Mouse (Mus musculus) liver, embryonic 16.5 days (tissue): Measurements from ENCODE around the gene Ap1s3. TPM values are rescaled to one million over a fixed set of nuclear protein-coding genes. Genes with fewer than 3 reads are reported as not detected.

Experiments used
- ATAC-seq: fragments of 200-750 bp; cut with Nextera tagmentation; 2 replicates; pipeline ENCODE4 v1.8.0; 2017; ENCODE audit warnings: low read depth, mild to moderate bottlenecking, moderate number of reproducible peaks, moderate library complexity
- H3K27ac ChIP-seq: fragments of 300-500 bp; sonication (generic); 2 replicates; pipeline ENCODE4 v1.5.1; 2014; ENCODE audit warnings: mild to moderate bottlenecking, low read length
- H3K27me3 ChIP-seq: fragments of 300-500 bp; sonication (generic); 2 replicates; pipeline ENCODE4 v1.6.1; 2014; ENCODE audit warnings: low read depth, low read length, mixed read lengths; ENCODE audit not compliant: control insufficient read depth, insufficient read depth
- H3K36me3 ChIP-seq: fragments of 300-500 bp; sonication (generic); 2 replicates; pipeline ENCODE4 v1.6.1; 2014; ENCODE audit warnings: mild to moderate bottlenecking; ENCODE audit not compliant: control insufficient read depth, insufficient read depth
- H3K4me1 ChIP-seq: fragments of 300-500 bp; sonication (generic); 2 replicates; pipeline ENCODE4 v1.6.1; 2014; ENCODE audit warnings: low read depth, low read length, mixed read lengths; ENCODE audit not compliant: control insufficient read depth
- H3K4me2 ChIP-seq: fragments of 300-500 bp; sonication (generic); 2 replicates; pipeline ENCODE4 v1.6.1; 2014; ENCODE audit warnings: low read depth, low read length, mixed read lengths
- H3K4me3 ChIP-seq: fragments of 300-500 bp; sonication (generic); 2 replicates; pipeline ENCODE4 v1.5.1; 2014; ENCODE audit warnings: low read depth, mild to moderate bottlenecking, low read length
- H3K9ac ChIP-seq: fragments of 300-500 bp; sonication (generic); 2 replicates; pipeline ENCODE4 v1.6.1; 2014; ENCODE audit warnings: low read depth, low read length
- H3K9me3 ChIP-seq: fragments of 300-500 bp; sonication (generic); replicated peaks from 2 replicates; pipeline ENCODE4 v1.6.1; 2016; ENCODE audit warnings: low read length; ENCODE audit not compliant: control insufficient read depth
- WGBS: fragments of 180-500 bp; shearing (Covaris S2); extraction: QIAGEN DNeasy Blood & Tissue Kit; methylation state at CpG from one replicate; pipeline ENCODE4 v1.1.7; 2014; ENCODE audit not compliant: insufficient replicate concordance; 5-methylcytosine and 5-hydroxymethylcytosine counted together
- polyA plus RNA-seq: library from polyadenylated mRNA; unstranded; fragments of >200 nt; fragmentation: Nextera tagmentation; extraction: Ambion mirVana; gene quantifications from 2 replicates; pipeline ENCODE4 v1.2.1, GENCODE M21; 2015

The Ap1s3 gene
- 0.08 and 0.17 TPM in 2 replicates for polyA plus RNA-seq

- H3K9me3 ChIP-seq, result no peaks in the 10 kb centered on the region
- H3K36me3 ChIP-seq, result no peaks in the 10 kb centered on the region
- peak within 1 kb of the TSS; percentile 80 for H3K4me2 ChIP-seq
- no peak within 1 kb of the TSS for H3K27ac ChIP-seq
- H3K4me1 ChIP-seq, result peaks cover 3% of the 10 kb centered on the region; the same call in 1 of the 2 replicates
- ATAC-seq, result peak; percentile 88
- WGBS, result under 1% methylated on average over 50 of the region's 51 CpGs
- peak within 1 kb of the TSS; percentile 70 for H3K4me3 ChIP-seq
- H3K9ac ChIP-seq, result peak within 1 kb of the TSS; percentile 62
- H3K27me3 ChIP-seq, result peaks cover 7% of the 10 kb centered on the region
Measured at GRCm38 (mm10) chr1:79671543-79672337, at the start of gene Ap1s3. Gene Ap1s3 (minus strand): TSS chr1:79671972.

DNA sequence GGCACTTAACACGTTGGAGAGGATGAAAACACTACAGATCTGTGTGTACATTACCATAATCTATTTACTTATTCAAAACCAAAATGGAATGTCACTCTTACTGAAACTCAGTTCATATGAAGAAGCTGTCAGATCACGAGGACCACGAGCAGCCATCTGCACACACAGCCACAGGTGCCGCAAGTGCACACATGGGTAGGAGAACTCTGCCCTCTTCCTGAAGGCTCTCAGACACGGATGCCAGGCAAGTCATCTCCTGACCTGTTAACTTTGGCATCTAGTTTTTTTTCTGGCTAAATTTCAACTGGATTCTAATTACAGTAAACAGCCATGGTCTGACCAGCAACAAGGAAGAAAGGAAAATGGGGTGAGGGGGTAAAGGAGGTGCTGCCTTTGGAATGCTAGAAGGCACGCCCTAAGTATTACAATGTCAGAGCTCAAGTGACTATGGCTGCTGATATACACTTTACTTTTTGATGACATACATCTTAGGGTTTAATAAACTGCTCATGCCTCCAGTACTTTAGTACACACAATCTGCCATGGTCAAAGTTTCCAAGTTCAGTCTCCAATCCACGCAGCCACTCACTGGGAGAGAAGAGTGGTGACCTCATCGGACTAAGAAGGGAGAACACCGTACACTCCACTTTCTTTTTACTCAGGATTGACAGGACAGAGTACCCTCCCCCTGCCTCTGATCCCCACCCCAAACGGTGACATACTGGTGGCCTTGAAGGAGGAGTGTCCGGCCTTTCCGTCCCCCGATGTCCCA, 42.6 kb upstream of the Ap1s3 start:
- 77% methylated on average over 13 of the region's 13 CpGs for WGBS
- no peaks in the 10 kb centered on the region for H3K4me1 ChIP-seq
- no peaks in the 10 kb centered on the region for H3K27me3 ChIP-seq
- H3K9me3 ChIP-seq, result no peaks in the 10 kb centered on the region
- no peak for ATAC-seq
- H3K4me3 ChIP-seq, result no peak overlapping the region
- no peaks in the 10 kb centered on the region; the same call in 1 of the 2 replicates for H3K36me3 ChIP-seq
- H3K27ac ChIP-seq, result no peak overlapping the region
- H3K4me2 ChIP-seq, result no peak overlapping the region
- H3K9ac ChIP-seq, result no peak overlapping the region

GRCm38 (mm10) chr1:79713081-79713480, 41.3 kb upstream of the Ap1s3 start:
- no peak overlapping the region for H3K4me2 ChIP-seq
- no peak for ATAC-seq
- H3K27me3 ChIP-seq, result no peaks in the 10 kb centered on the region
- H3K9me3 ChIP-seq, result no peaks in the 10 kb centered on the region
- no peak overlapping the region for H3K9ac ChIP-seq
- 69% methylated on average over 5 of the region's 5 CpGs for WGBS
- no peaks in the 10 kb centered on the region for H3K4me1 ChIP-seq
- H3K27ac ChIP-seq, result no peak overlapping the region
- H3K36me3 ChIP-seq, result no peaks in the 10 kb centered on the region; the same call in 1 of the 2 replicates
- no peak overlapping the region for H3K4me3 ChIP-seq

- Histone ChIP-seq H3K9ac (no peak overlapping the region), H3K36me3 (no peaks in the 10 kb centered on the region; the same call in 1 of the 2 replicates), H3K27ac (peak overlapping the region; percentile 59), H3K4me2 (no peak overlapping the region; the same call in 1 of the 2 replicates), H3K9me3 (no peaks in the 10 kb centered on the region), H3K4me1 (no peaks in the 10 kb centered on the region), H3K27me3 (no peaks in the 10 kb centered on the region), H3K4me3 (no peak overlapping the region)
- 26% methylated on average over 18 of the region's 18 CpGs for WGBS
- ATAC-seq, result peak; percentile 19; the same call in 1 of the 2 replicates
Measured at GRCm38 (mm10) chr1:79711147-79712126, 39.7 kb upstream of the Ap1s3 start.

GRCm38 (mm10) chr1:79710678-79711077, 38.9 kb upstream of the Ap1s3 start:
- no peaks in the 10 kb centered on the region for H3K9me3 ChIP-seq
- no peak overlapping the region for H3K27ac ChIP-seq
- 39% methylated on average over 4 of the region's 4 CpGs for WGBS
- no peak overlapping the region for H3K9ac ChIP-seq
- no peak overlapping the region for H3K4me2 ChIP-seq
- H3K36me3 ChIP-seq, result peaks cover 3% of the 10 kb centered on the region; the same call in 1 of the 2 replicates
- H3K4me1 ChIP-seq, result no peaks in the 10 kb centered on the region
- no peaks in the 10 kb centered on the region for H3K27me3 ChIP-seq
- H3K4me3 ChIP-seq, result no peak overlapping the region
- no peak for ATAC-seq

DNA sequence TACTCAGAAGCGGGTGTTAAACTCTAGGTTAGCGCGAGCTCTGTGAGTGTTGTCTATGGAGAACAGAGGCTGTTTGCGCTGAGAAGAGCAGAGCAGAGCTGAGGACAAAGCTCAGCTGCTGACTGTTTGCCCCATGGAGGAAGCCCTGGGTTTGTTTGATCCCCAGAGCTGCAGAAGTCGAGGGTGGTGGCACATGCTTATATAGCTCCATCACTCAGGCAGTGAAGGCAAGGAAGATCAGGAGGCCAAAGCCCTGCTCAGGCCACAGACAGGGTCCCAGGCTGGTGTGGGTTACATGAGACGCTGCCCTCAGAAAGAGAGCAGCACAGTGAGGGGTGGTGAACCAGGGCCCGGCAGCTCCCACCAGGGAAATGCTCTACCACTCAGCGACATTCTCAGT, 38.4 kb upstream of the Ap1s3 start:
- WGBS, result 58% methylated on average over 8 of the region's 8 CpGs
- Histone ChIP-seq H3K27me3 (no peaks in the 10 kb centered on the region), H3K4me3 (no peak overlapping the region), H3K9me3 (no peaks in the 10 kb centered on the region), H3K4me1 (no peaks in the 10 kb centered on the region), H3K9ac (no peak overlapping the region), H3K27ac (no peak overlapping the region), H3K36me3 (peaks cover 3% of the 10 kb centered on the region; the same call in 1 of the 2 replicates), H3K4me2 (no peak overlapping the region)
- no peak for ATAC-seq

DNA sequence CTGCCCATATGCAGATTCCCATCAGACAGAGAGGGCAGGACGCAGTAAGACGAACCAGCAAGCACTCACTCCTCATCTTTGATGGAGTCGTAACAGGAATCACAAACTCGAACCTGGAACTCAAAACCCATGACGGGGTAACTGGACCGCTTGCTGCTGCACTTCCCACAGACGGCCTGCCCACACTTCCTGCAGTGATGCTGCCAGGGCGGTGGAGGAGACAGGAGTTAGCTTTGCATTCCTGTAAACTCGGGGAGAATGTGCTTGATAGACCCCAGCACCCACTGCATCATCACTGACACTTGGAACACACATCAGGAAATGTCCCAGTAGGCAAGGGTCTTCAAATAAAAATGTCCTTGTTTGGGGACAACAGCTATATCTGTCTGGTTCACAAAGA, 35.6 kb upstream of the Ap1s3 start:
- ATAC-seq, result no peak

GRCm38 (mm10) chr1:79706707-79707106, 34.9 kb upstream of the Ap1s3 start:
- ATAC-seq, result no peak

More for the DNA sequence above, 35.6 kb upstream of the Ap1s3 start:
- peaks cover 3% of the 10 kb centered on the region; the same call in 1 of the 2 replicates for H3K36me3 ChIP-seq
- 62% methylated on average over 9 of the region's 9 CpGs for WGBS
- no peaks in the 10 kb centered on the region for H3K4me1 ChIP-seq
- H3K4me2 ChIP-seq, result no peak overlapping the region
- H3K9me3 ChIP-seq, result no peaks in the 10 kb centered on the region
- no peak overlapping the region for H3K4me3 ChIP-seq
- no peaks in the 10 kb centered on the region for H3K27me3 ChIP-seq
- no peak overlapping the region for H3K27ac ChIP-seq
- H3K9ac ChIP-seq, result no peak overlapping the region

More at GRCm38 (mm10) chr1:79706707-79707106, 34.9 kb upstream of the Ap1s3 start:
- Histone ChIP-seq H3K4me2 (no peak overlapping the region), H3K27me3 (no peaks in the 10 kb centered on the region), H3K4me1 (no peaks in the 10 kb centered on the region), H3K36me3 (peaks cover 3% of the 10 kb centered on the region; the same call in 1 of the 2 replicates), H3K9me3 (no peaks in the 10 kb centered on the region), H3K9ac (no peak overlapping the region), H3K4me3 (no peak overlapping the region), H3K27ac (no peak overlapping the region)
- 57% methylated on average over 3 of the region's 3 CpGs for WGBS
